Mouse (Mus musculus) ES-Bruce4 (cell line): Measurements from ENCODE around the gene Grm8. TPM values are rescaled to one million over a fixed set of nuclear protein-coding genes. Genes with fewer than 3 reads are reported as not detected.

ENCODE experiments used
- H3K27ac ChIP-seq: 2 replicates; pipeline ENCODE4 v1.5.1; 2012; ENCODE audit warnings: low read length, inconsistent platforms; ENCODE audit not compliant: insufficient read depth
- H3K27me3 ChIP-seq: 2 replicates; pipeline ENCODE4 v1.6.1; 2012; ENCODE audit warnings: mild to moderate bottlenecking, low read length, inconsistent platforms; ENCODE audit not compliant: control insufficient read depth, poor library complexity, insufficient read depth, severe bottlenecking
- H3K36me3 ChIP-seq: 2 replicates; pipeline ENCODE4 v1.6.1; 2012; ENCODE audit warnings: inconsistent platforms, mild to moderate bottlenecking, low read length, moderate library complexity; ENCODE audit not compliant: control insufficient read depth, poor library complexity, insufficient read depth, severe bottlenecking
- H3K4me1 ChIP-seq: one replicate; pipeline ENCODE4 v1.8.1; 2011; ENCODE audit warnings: low read length; ENCODE audit not compliant: control insufficient read depth, insufficient read depth
- H3K4me3 ChIP-seq: 2 replicates; pipeline ENCODE4 v1.5.1; 2011; ENCODE audit warnings: low read depth, mild to moderate bottlenecking, low read length
- H3K9ac ChIP-seq: 2 replicates; pipeline ENCODE4 v1.6.1; 2012; ENCODE audit warnings: low read depth, mild to moderate bottlenecking, inconsistent platforms; ENCODE audit not compliant: poor library complexity, severe bottlenecking
- H3K9me3 ChIP-seq: replicated peaks from 2 replicates; pipeline ENCODE4 v1.6.1; 2012; ENCODE audit warnings: mild to moderate bottlenecking, low read length, inconsistent platforms; ENCODE audit not compliant: control insufficient read depth, poor library complexity, insufficient read depth, severe bottlenecking
- CTCF ChIP-seq: IDR thresholded peaks from one replicate; pipeline ENCODE4 v1.8.1; 2011; ENCODE audit warnings: low read depth, low read length
- EP300 ChIP-seq: IDR thresholded peaks from 2 replicates; pipeline ENCODE4 v1.6.1; 2011; ENCODE audit warnings: low read depth, low read length; ENCODE audit not compliant: insufficient read depth
- POLR2A ChIP-seq: IDR thresholded peaks from one replicate; pipeline ENCODE4 v1.8.1; 2011; ENCODE audit warnings: low read length; ENCODE audit not compliant: insufficient read depth
- polyA plus RNA-seq: library from polyadenylated mRNA; stranded (reverse); fragments of >200 nt; gene quantifications from 2 replicates; pipeline ENCODE4 v1.2.4, GENCODE M21; 2011; ENCODE audit warnings: low read depth; ENCODE audit not compliant: missing spikeins, insufficient read depth, insufficient read length

Gene Grm8
- polyA plus RNA-seq, 1 experiment, result 1.9 TPM

DNA sequence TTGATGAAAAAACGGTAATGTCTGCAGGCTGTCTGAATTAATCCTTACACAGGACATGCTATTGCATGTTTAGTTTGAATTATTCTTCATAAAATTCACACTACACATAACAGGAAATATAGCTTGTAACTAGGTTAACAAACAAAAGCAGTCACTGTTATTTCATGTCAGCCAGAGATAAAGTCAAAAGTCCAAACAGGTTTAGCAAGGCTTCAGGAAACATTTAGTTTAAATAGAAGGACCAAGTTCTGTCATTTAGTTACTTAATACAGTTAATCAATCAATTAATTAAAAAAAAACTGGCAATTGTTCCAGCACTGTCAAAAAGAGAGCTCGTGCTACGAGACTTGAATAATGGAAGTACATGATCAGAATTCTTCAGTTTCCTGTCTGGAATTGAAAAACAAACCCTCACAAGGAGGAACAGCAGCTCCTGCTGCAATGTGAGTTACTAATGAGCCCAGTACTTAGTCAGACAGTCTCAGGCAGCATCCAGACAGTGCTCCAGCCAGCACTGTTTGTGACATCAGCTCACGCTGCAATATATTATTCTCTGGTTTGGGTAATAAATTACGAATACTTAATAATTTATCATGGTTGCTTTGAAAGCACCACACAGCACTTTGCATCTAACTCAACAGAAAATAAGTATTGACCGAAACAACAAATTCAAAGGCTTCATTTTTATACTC, 334.0 kb downstream of the Grm8 start:
- no peak overlapping the region for H3K4me3 ChIP-seq
- no peaks in the 10 kb centered on the region for H3K9me3 ChIP-seq
- H3K4me1 ChIP-seq, result no peaks in the 10 kb centered on the region
- TF ChIP-seq CTCF (no peak), EP300 (no peak), POLR2A (no peak)
- H3K27me3 ChIP-seq, result no peaks in the 10 kb centered on the region
- no peaks in the 10 kb centered on the region for H3K36me3 ChIP-seq
- no peak overlapping the region for H3K9ac ChIP-seq
- no peak overlapping the region for H3K27ac ChIP-seq

DNA sequence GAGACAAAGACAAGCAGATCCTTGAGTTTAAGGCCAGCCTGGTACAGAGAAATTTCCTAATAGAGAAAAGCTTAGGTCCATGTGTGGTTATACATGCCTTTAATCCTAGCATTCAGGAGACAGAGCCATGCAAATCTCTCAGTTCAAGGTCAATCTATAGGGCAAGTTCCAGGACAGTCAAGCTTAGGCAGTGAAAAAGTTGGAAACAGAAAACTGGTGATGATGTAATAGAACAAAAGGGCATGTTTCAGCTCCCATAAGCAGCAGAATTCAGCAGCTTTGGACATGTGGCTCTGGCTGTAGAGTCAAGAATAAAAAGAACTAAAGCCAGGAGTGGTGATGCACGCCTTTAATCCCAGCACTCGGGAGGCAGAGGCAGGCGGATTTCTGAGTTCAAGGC, 336.2 kb downstream of the Grm8 start:
- H3K4me1 ChIP-seq, result no peaks in the 10 kb centered on the region
- H3K27ac ChIP-seq, result no peak overlapping the region
- H3K4me3 ChIP-seq, result no peak overlapping the region
- no peaks in the 10 kb centered on the region for H3K9me3 ChIP-seq
- no peaks in the 10 kb centered on the region for H3K36me3 ChIP-seq
- H3K27me3 ChIP-seq, result no peaks in the 10 kb centered on the region
- TF ChIP-seq POLR2A (no peak), CTCF (no peak), EP300 (no peak)
- H3K9ac ChIP-seq, result no peak overlapping the region

DNA sequence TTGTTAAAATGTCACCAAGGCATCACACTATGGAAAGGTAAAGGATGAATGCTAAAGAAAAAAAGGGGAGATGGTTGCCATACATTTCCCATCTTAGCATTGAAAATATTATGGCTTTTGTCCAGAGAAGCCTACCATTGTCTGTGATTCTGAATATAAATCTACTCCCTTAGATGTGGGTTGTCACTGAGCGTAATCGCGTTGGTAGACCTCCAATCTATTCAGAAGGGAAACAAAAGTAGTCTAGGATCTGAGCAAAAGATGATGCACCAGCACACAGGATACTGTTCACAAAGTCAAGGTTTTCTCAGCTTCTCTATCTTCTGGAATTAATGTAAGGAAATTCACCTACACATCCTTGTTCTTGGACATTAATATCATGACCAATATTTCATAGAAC, 345.4 kb downstream of the Grm8 start:
- no peak overlapping the region for H3K27ac ChIP-seq

DNA sequence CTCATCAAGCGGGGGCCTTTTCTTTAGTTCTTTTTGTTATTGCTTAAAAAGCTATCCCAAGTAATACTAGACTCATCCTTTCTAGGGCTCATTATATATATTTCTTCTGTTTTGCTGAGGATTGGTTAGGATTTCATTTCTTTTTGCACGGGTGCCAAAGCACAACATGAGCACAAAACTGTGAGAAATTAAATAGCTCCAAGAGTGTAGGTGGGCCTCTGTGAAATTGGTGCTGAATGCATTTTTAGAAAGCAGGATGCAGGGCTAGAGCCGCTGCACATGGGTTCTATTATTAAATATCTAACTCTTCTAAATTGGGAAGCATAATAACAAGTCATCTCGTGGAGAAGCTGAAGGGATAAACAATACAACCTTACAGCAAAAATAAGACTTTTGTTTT, 345.8 kb downstream of the Grm8 start:
- Histone ChIP-seq H3K4me1 (no peaks in the 10 kb centered on the region), H3K27ac (no peak overlapping the region), H3K4me3 (no peak overlapping the region), H3K36me3 (no peaks in the 10 kb centered on the region), H3K9ac (no peak overlapping the region), H3K9me3 (no peaks in the 10 kb centered on the region), H3K27me3 (no peaks in the 10 kb centered on the region)
- TF ChIP-seq POLR2A (no peak), EP300 (no peak), CTCF (no peak)

More for the DNA sequence above, 345.4 kb downstream of the Grm8 start:
- no peaks in the 10 kb centered on the region for H3K27me3 ChIP-seq
- no peaks in the 10 kb centered on the region for H3K9me3 ChIP-seq
- H3K4me1 ChIP-seq, result no peaks in the 10 kb centered on the region
- H3K9ac ChIP-seq, result no peak overlapping the region
- H3K36me3 ChIP-seq, result no peaks in the 10 kb centered on the region
- no peak overlapping the region for H3K4me3 ChIP-seq
- TF ChIP-seq CTCF (no peak), POLR2A (no peak), EP300 (no peak)

DNA sequence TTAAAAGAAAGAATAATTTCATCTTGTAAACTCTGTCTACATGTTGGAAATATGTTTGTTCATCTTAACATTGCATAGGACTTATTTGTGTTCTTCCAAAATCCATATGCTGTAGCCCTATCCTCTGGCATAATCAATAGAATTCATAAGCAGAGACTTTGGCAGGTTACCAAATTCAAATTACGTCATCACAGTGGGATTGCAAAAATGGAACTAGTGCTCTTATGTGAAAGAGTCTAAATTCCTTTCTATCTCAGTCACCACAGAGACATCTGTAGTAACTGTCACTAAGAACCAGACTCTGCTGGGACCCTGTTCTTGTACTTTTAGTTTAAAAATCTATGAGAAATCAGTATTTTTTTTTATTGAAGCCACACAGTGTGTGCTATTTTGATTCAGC, 352.7 kb downstream of the Grm8 start:
- TF ChIP-seq POLR2A, result no peak
- no peak for TF ChIP-seq EP300
- TF ChIP-seq CTCF, result no peak
- H3K27me3 ChIP-seq, result no peaks in the 10 kb centered on the region
- no peak overlapping the region for H3K9ac ChIP-seq
- H3K27ac ChIP-seq, result no peak overlapping the region
- no peak overlapping the region for H3K4me3 ChIP-seq
- H3K36me3 ChIP-seq, result no peaks in the 10 kb centered on the region
- H3K9me3 ChIP-seq, result no peaks in the 10 kb centered on the region
- no peaks in the 10 kb centered on the region for H3K4me1 ChIP-seq

DNA sequence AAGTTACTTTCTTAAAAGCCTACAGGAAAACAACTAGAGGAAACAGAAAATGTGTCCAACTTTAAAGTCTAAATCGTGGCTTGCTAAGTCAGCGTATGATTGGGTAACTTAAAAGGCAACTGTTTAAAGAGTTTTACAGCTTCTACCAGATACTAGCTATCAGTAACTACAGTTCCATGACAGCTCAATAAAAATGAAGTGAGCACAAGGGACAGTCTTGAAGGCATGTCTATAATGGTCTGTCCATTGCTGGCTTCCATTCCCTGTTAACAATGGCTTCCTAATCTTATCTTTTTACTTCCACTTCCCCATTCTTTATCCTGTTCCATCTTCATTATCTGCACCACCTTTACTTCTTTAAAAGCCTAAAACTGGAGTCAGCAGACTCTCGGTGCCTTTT, 353.6 kb downstream of the Grm8 start:
- H3K9me3 ChIP-seq, result no peaks in the 10 kb centered on the region
- TF ChIP-seq CTCF, result no peak
- no peak for TF ChIP-seq EP300
- TF ChIP-seq POLR2A, result no peak
- H3K36me3 ChIP-seq, result no peaks in the 10 kb centered on the region
- H3K9ac ChIP-seq, result no peak overlapping the region
- H3K27me3 ChIP-seq, result no peaks in the 10 kb centered on the region
- no peak overlapping the region for H3K27ac ChIP-seq
- no peaks in the 10 kb centered on the region for H3K4me1 ChIP-seq
- H3K4me3 ChIP-seq, result no peak overlapping the region
